Mouse (Mus musculus) frontal cortex, postnatal 10 days (tissue): ENCODE measurements around the gene Hmgn2.
A peak's percentile ranks its signal among the peaks of the same experiment; 100 is the strongest.

Source experiments
- DNase-seq, 2 experiments: peaks; one replicate each; pipeline ENCODE4 v3.0.0; 2022; ENCODE audit warnings: low spot score in 2 of 2, mixed read lengths in 1 of 2

Hmgn2 gene

GRCm38 (mm10) chr4:133978021-133978711 lies 9.7 kb upstream of the Hmgn2 start:
- no peak for DNase-seq

DNA sequence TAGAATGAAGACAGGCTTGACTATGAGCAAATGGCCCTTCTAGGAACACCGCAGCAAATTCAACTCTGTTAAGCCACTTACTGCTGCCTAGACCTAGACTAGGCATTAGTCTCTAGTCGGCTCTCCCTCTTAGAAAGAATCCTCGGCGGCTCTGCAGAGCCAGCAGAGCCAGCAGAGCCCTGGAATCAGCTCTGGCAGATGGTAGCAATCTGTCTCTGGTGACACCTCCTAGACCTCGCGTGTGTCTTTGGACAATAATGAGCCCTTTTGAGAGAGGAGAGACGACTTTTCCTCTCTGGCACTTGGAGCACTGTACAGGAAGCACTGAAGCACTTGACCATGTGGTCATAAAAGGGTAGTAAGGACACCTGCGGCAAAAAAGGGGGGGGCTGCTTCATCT lies 3.3 kb upstream of the Hmgn2 start:
- DNase-seq, result no peak

DNA sequence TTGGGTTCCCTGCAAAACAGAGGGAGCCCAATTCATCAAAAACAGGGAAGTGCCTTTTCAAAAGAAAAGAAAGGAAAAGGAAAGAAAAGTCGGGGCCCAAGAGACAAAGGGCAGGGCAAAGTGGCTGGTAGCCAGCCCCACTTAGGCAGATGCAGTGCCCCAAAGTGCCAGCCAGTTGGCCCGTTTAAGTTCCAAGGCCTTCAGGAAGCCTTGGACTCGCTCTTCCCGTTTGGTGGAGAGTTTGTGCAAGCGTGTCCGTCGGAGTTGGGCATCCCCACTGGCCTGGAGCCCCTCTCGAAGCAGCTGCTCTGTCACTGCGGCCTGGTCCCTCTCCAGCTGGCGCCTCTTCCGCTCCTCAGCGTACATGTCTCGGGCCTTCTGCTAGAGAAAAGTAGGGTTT lies 2.4 kb upstream of the Hmgn2 start:
- peak in 1 of 2 experiments; percentile 20 for DNase-seq

GRCm38 (mm10) chr4:133970196-133970595 lies 1.7 kb upstream of the Hmgn2 start:
- peak; percentile 31 to 61 for DNase-seq

GRCm38 (mm10) chr4:133969114-133969770 lies 792 bp upstream of the Hmgn2 start:
- peak in 1 of 2 experiments; percentile 40 for DNase-seq

- peak; percentile 95 for DNase-seq
Observed at GRCm38 (mm10) chr4:133967866-133968149, 642 bp downstream of the Hmgn2 start.

GRCm38 (mm10) chr4:133967138-133967865 lies 1.1 kb downstream of the Hmgn2 start:
- peak; percentile 94 to 98 for DNase-seq

- DNase-seq, result no peak
Observed at GRCm38 (mm10) chr4:133966271-133966940, 2.0 kb downstream of the Hmgn2 start.

- no peak for DNase-seq
Observed at GRCm38 (mm10) chr4:133962566-133962965, 5.9 kb downstream of the Hmgn2 start.

DNA sequence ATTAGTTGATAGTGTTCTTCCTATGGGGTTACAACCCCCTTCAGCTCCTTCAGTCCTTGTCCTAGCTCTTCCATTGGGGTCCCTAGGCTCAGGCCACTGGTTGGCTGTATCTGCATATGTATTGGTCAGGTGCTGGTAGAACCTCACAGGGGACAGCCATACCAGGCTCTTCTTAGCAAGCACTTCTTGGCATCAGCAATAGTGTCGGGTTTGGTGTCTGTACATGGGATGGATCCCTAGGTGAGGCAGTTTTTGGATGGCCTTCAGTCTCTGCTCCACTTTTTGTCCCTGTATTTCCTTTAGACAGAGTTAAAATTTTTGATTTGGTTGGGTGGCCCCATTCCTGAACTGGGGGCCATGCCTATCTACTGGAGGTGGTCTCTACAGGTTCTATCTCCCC lies 9.6 kb downstream of the Hmgn2 start:
- no peak for DNase-seq

- no peak for DNase-seq
Observed at GRCm38 (mm10) chr4:133956358-133956757, 12.1 kb downstream of the Hmgn2 start.

GRCm38 (mm10) chr4:133946736-133947135 lies 21.7 kb downstream of the Hmgn2 start:
- DNase-seq, result no peak

DNA sequence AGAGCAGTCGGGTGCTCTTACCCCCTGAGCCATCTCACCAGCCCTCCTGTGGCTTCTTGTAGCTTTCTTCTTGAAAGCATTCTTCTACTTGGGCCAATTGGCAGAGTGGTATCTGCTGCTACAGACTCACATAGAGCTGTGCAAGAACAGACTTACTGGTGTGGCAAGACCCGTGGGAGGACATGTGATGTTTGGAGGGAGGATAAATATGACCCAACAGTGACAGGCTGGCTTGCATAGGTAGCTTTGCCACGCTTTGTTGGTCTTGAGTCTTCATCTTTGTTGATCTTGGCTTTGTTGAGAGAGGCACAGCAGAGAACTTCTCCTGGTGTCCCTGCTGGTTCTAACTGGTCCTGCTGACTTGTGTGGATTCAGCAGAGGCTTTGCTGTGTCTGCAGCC lies 24.7 kb downstream of the Hmgn2 start:
- DNase-seq, result no peak

- DNase-seq, result no peak
Observed at GRCm38 (mm10) chr4:133942679-133943078, 25.8 kb downstream of the Hmgn2 start.

DNA sequence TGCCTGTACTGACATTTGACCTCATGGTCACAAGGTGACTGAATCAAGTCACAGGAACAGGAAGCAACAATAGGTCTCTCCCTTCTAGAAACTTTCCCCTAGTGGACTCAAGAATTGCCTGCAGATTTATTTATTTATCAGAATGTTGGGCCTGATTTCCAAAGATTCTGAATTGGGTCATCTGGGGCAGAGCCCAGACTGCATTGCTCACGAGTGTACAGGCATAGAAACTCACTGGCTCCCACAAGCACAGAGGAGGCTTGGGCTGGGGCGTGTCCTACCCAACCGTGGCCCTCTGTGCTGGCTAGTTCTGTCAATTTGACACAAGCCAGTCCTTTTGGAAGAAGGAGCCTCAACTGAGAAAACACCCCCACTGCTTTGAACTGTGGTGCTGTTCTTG lies 26.9 kb downstream of the Hmgn2 start:
- DNase-seq, result no peak

GRCm38 (mm10) chr4:133940386-133941260 lies 27.8 kb downstream of the Hmgn2 start:
- DNase-seq, result no peak

DNA sequence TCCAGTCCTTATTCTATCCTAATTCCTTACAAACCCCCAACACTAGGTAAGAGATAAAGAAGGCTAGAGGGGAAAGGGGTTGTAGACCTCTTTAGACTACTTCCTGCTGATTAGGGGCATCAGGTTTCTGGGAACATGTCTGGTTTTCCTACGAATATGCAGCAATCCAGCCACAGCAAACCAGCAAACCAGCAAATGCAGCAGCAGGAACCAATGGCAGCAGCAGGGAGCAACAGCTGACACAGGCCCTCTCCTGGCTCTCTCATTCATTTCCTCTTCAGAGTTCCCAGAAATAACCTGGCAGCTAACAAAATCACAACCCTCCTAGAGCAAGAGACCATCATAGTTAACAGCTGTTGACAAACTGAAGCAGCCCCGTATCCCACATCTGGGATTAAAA lies 30.4 kb downstream of the Hmgn2 start:
- DNase-seq, result no peak

DNA sequence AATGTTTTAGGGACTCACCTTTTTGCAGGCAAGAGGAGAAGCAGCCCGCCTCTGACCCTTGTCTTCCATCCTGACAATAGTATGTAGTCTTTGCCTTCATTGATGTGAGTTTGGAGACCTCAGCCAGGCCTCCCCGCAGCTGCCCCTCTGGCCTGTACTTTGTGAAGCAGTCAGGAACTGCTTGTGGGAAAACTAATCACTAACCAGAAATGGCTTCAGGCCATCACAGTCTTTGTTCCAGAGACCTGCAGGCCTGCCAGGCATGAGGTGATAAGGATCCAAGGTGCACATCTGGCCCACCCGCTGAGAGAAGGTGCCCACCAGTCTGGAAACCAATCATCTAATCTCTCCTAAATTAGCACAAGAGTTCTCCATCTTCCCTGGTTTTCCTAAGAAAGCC lies 36.7 kb downstream of the Hmgn2 start:
- DNase-seq, result no peak

GRCm38 (mm10) chr4:133931349-133931748 lies 37.1 kb downstream of the Hmgn2 start:
- DNase-seq, result no peak

DNA sequence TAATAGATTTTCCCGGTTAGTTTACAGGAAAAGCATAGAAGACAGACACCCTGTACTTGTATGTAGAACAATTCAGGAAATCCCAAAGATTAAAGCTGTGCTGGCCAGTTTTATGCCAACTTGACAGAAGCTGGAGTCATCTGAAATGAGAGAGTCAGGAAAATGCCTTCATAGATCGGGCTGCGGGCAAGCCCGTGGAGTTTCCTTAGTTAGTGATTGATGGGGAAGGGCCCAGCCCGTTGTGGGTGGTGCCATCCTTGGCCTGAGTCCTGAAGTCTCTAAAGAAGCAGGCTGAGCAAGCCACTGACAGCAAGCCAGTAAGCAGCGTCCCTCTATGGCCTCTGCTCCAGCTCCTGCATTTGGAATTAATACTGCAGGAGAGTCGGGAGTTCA lies 39.2 kb downstream of the Hmgn2 start:
- no peak for DNase-seq

DNA sequence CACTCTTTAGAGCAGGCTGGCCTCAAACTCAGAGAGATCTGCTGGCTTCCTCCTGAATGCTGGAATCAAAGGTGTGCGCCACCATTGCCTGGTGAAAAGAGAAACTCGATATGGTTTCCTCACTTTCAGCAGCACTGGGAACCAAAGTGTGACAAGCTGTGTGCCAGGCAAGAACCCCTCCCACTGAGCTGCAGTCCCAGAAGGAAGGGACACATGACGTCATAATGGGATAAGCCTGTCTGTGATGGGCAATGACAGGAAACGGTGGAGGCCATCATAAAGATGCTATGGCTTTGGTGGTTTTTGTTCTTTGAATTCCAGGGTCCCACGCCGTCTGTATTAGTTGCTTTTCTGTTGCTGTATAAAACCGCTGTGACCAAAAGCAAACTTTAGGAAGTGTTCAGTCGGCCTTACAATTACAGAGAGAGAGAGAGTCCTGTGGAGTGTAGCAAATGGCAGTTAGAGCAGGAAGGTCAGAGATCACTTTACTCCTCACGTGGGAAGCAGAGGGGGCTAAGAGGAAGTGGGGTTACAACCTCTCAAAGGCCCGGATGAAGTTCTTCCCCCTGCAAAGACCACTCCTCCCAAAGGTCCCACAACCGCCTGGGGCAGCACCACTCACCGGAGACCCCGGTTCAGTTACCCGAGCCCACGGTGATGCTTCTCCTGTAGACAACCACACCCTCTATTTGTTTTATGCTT lies 39.7 kb downstream of the Hmgn2 start:
- DNase-seq, result no peak
